Mouse (Mus musculus) lung, embryonic 15.5 days (tissue): Measurements from ENCODE around the gene Col2a1. TPM values are rescaled to one million over a fixed set of nuclear protein-coding genes. Genes with fewer than 3 reads are reported as not detected.

Experiments used
- ATAC-seq: fragments of 200-750 bp; cut with Nextera tagmentation; 2 replicates; pipeline ENCODE4 v1.8.0; 2017; ENCODE audit warnings: moderate number of reproducible peaks, borderline replicate concordance; ENCODE audit not compliant: low FRiP score, low TSS enrichment; ENCODE audit errors: extremely low read depth
- H3K27ac ChIP-seq: fragments of 300-500 bp; sonication (generic); 2 replicates; pipeline ENCODE4 v1.5.1; 2015; ENCODE audit warnings: moderate library complexity, mild to moderate bottlenecking, inconsistent platforms
- H3K27me3 ChIP-seq: fragments of 300-500 bp; sonication (generic); 2 replicates; pipeline ENCODE4 v1.6.1; 2015; ENCODE audit warnings: inconsistent platforms
- H3K36me3 ChIP-seq: fragments of 300-500 bp; sonication (generic); 2 replicates; pipeline ENCODE4 v1.6.1; 2015; ENCODE audit warnings: inconsistent platforms
- H3K4me1 ChIP-seq: fragments of 300-500 bp; sonication (generic); 2 replicates; pipeline ENCODE4 v1.6.1; 2015; ENCODE audit warnings: inconsistent platforms
- H3K4me2 ChIP-seq: fragments of 300-500 bp; sonication (generic); 2 replicates; pipeline ENCODE4 v1.6.1; 2015; ENCODE audit warnings: inconsistent platforms, mild to moderate bottlenecking, moderate library complexity
- H3K4me3 ChIP-seq: fragments of 300-500 bp; sonication (generic); 2 replicates; pipeline ENCODE4 v1.5.1; 2015; ENCODE audit warnings: mild to moderate bottlenecking, inconsistent platforms
- H3K9ac ChIP-seq: fragments of 300-500 bp; sonication (generic); 2 replicates; pipeline ENCODE4 v1.6.1; 2015; ENCODE audit warnings: inconsistent platforms
- H3K9me3 ChIP-seq: fragments of 300-500 bp; sonication (generic); 2 replicates; pipeline ENCODE4 v1.6.1; 2016; ENCODE audit warnings: inconsistent platforms
- WGBS: fragments of 180-500 bp; shearing (Covaris S2); methylation state at CpG from one replicate; pipeline ENCODE4 v1.1.7; 2015; 5-methylcytosine and 5-hydroxymethylcytosine counted together
- polyA plus RNA-seq: library from polyadenylated mRNA; unstranded; fragments of >200 nt; fragmentation: Nextera tagmentation; extraction: Ambion mirVana; gene quantifications from 2 replicates; pipeline ENCODE4 v1.2.1, GENCODE M21; 2015

Col2a1 gene
- polyA plus RNA-seq, 1 experiment from 2014 or later, result 20.1 TPM

DNA sequence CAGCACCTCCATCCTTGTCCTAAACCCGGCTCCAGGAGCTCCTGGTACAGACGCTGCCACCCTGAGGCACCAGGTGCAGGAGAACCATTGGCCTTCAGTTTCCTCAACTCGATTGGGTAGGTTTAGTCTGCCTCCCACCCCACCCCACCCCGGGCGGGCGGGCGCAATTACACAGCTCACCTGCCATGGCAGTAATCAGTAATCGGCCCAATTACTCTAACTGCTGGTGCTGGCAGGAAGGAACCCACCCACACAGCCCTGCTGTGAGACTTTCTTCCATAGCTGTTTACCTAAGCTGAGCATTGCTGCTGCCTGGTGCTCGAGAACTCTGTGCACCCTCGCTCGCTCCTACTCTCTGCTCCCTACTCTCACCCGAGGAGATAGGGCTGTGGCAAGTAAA, 72.1 kb downstream of the Col2a1 start:
- H3K36me3 ChIP-seq, result no peaks in the 10 kb centered on the region
- no peak overlapping the region for H3K4me2 ChIP-seq
- no peaks in the 10 kb centered on the region for H3K4me1 ChIP-seq
- H3K27ac ChIP-seq, result no peak overlapping the region
- no peak overlapping the region for H3K9ac ChIP-seq
- WGBS, result 85% methylated on average over 12 of the region's 12 CpGs
- H3K4me3 ChIP-seq, result no peak overlapping the region
- no peaks in the 10 kb centered on the region for H3K27me3 ChIP-seq
- H3K9me3 ChIP-seq, result no peaks in the 10 kb centered on the region
- no peak for ATAC-seq

- Histone ChIP-seq H3K27me3 (no peaks in the 10 kb centered on the region), H3K36me3 (no peaks in the 10 kb centered on the region), H3K4me3 (no peak overlapping the region), H3K9ac (no peak overlapping the region), H3K27ac (no peak overlapping the region), H3K4me1 (no peaks in the 10 kb centered on the region), H3K4me2 (no peak overlapping the region), H3K9me3 (no peaks in the 10 kb centered on the region)
- WGBS, result 29% methylated on average over 13 of the region's 13 CpGs
- ATAC-seq, result no peak
These were observed 75.2 kb downstream of the Col2a1 start for GRCm38 (mm10) chr15:97929259-97929824.

- Histone ChIP-seq H3K27ac (no peak overlapping the region), H3K4me1 (no peaks in the 10 kb centered on the region), H3K4me3 (no peak overlapping the region), H3K27me3 (no peaks in the 10 kb centered on the region), H3K9me3 (no peaks in the 10 kb centered on the region), H3K9ac (no peak overlapping the region), H3K4me2 (no peak overlapping the region), H3K36me3 (no peaks in the 10 kb centered on the region)
- no peak for ATAC-seq
- WGBS, result 55% methylated on average over 6 of the region's 6 CpGs
These were observed 76.7 kb downstream of the Col2a1 start for GRCm38 (mm10) chr15:97927821-97928220.

DNA sequence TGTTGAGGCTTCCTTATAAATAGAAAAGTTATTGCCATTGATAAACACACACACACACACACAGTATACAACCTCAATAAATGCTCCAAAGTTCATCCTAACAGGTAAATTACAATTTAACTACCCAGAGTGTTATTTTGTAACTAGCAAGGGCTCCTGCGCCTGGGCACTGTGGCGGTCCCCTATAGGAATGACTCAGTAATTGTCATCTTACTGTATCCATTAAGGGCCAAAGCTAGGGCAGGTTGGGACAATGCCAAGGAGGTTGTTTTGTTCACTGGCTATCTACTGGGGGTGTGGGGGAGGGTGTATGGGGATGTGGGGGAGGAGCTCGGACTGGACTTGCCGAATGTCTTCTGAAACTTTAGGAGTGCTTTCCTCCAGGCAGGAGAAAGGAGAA, 77.5 kb downstream of the Col2a1 start:
- H3K27ac ChIP-seq, result no peak overlapping the region

More for the DNA sequence above, 77.5 kb downstream of the Col2a1 start:
- Histone ChIP-seq H3K4me2 (no peak overlapping the region), H3K36me3 (no peaks in the 10 kb centered on the region), H3K27me3 (no peaks in the 10 kb centered on the region), H3K9ac (no peak overlapping the region), H3K4me1 (no peaks in the 10 kb centered on the region), H3K9me3 (no peaks in the 10 kb centered on the region), H3K4me3 (no peak overlapping the region)
- no peak for ATAC-seq
- 54% methylated on average over 4 of the region's 4 CpGs for WGBS

Other genes starting within 250 kb of the Col2a1 start
- gene Rapgef3, start 236.7 kb downstream of the Col2a1 start, polyA plus RNA-seq, result 21.1 and 23.4 TPM in 2 replicates
- gene Slc48a1, start 226.2 kb downstream of the Col2a1 start, polyA plus RNA-seq, result 38.7 and 42.2 TPM in 2 replicates
- 40.6 and 44.7 TPM in 2 replicates for gene Hdac7, start 160.2 kb downstream of the Col2a1 start, polyA plus RNA-seq
- gene Vdr, start 94.1 kb downstream of the Col2a1 start, polyA plus RNA-seq, result 0.52 and 0.81 TPM in 2 replicates
- 41.4 and 45.7 TPM in 2 replicates for gene Tmem106c, start 40.5 kb downstream of the Col2a1 start, polyA plus RNA-seq
- gene Pfkm, start 87.9 kb upstream of the Col2a1 start, polyA plus RNA-seq, result 26.9 and 31.2 TPM in 2 replicates
- 29.4 and 32.0 TPM in 2 replicates for gene Senp1, start 89.0 kb upstream of the Col2a1 start, polyA plus RNA-seq
- gene Asb8, start 160.9 kb upstream of the Col2a1 start, polyA plus RNA-seq, result 43.6 and 44.4 TPM in 2 replicates
- 0.07 and 0.15 TPM in 2 replicates for gene Ccdc184, start 162.5 kb upstream of the Col2a1 start, polyA plus RNA-seq
- not detected in 2 replicates for gene Olfr288, start 190.8 kb upstream of the Col2a1 start, polyA plus RNA-seq
- gene Gm44579, start 216.3 kb upstream of the Col2a1 start, polyA plus RNA-seq, result not detected in 2 replicates
- not detected in 2 replicates for gene Olfr287, start 216.4 kb upstream of the Col2a1 start, polyA plus RNA-seq
- not detected in 2 replicates for gene Olfr286, start 229.8 kb upstream of the Col2a1 start, polyA plus RNA-seq